Mouse (Mus musculus): ENCODE results near the gene Gm21477.
"Not testable (repeated sequence)": the region's sequence is repeated elsewhere in the genome, so short reads cannot be mapped to it uniquely, and the experiment has no call there.

The Gm21477 gene

GRCm38 (mm10) chrY:87116521-87116920 lies at the start of gene Gm21477:
TSS of gene Gm21477 (plus strand) at chrY:87116821.
- not testable (repeated sequence) for DNase-seq

All from cerebellum, adult 9-11 months (tissue).